Mouse (Mus musculus) lung, postnatal 4 days (tissue): ENCODE measurements around the gene Slc29a1.
A peak's percentile ranks its signal among the peaks of the same experiment; 100 is the strongest.

ENCODE experiments used
- DNase-seq, 2 experiments: peaks; one replicate each; pipeline ENCODE4 v3.0.0; 2021

The Slc29a1 gene

DNA sequence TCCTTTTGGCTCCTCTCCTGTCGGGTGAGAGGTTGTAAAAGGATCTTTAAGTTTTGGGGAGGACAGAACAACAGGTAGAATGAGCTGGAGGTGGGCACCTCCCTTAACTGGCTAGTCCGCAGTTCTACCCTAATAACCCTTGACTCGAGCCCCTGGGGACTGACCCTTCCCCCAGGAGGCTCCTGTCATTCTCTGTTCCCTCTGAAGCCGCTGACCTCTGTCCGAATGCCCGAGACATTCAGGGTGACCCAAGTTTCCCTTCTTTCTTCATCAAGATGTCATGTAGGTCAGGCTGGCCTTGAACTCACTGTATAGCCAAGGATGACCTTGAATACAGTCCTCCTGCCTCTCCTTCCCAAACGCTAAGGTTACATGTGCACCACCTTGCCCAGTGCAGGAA lies 11.0 kb downstream of the Slc29a1 start:
- no peak for DNase-seq

DNA sequence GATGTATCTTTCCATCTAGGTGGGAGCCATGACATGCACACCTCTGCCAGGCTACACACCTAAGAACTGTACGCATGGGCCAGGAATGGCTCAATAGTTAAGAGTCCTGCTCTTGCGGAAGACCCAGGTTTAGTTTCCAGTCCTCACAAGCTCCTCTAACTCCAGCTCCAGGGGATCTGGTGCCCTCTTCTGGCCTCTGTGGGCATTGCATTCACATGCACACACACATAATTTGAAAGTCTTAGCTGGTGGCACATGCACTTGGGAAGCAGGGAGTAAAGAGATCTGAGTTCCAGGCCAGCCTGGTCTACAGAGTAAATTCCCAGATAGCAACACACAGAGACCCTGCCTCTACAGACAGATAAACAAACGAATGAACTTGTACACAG lies 13.0 kb downstream of the Slc29a1 start:
- no peak for DNase-seq

DNA sequence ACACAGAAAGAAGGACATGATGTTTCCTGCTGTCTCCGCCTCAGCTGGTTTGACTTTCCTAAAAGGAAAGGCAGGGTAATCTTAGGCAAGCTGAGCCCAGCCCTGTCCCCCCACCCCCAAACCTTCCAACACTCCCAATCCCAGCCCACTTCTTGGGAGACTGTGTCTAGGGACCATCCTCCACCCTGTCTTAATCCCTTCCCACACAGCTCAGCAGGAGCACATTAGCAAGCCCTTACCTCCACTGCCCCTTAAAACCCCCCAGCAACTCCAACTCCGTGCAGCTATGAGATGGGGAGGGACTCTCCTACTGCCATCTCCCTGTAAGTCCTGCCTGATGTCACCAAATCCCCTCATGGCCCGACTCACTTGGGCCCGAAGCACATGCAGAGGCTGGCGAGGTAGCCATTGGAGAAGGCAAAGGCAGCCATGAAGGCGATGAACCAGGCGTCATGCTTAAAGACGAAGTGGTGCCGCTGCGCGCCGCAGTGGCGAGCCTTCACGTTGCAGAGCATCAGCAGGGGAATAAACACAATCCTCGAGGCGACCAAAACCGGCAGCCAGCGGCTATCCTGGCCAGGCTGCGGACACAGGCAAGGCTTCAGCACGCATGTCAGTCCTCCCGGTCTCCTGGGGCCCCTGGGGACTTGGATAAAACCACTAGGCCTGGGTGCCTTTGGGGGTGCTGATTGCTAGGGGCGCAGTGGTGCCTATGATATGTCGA lies 13.5 kb downstream of the Slc29a1 start:
- DNase-seq: no peak

DNA sequence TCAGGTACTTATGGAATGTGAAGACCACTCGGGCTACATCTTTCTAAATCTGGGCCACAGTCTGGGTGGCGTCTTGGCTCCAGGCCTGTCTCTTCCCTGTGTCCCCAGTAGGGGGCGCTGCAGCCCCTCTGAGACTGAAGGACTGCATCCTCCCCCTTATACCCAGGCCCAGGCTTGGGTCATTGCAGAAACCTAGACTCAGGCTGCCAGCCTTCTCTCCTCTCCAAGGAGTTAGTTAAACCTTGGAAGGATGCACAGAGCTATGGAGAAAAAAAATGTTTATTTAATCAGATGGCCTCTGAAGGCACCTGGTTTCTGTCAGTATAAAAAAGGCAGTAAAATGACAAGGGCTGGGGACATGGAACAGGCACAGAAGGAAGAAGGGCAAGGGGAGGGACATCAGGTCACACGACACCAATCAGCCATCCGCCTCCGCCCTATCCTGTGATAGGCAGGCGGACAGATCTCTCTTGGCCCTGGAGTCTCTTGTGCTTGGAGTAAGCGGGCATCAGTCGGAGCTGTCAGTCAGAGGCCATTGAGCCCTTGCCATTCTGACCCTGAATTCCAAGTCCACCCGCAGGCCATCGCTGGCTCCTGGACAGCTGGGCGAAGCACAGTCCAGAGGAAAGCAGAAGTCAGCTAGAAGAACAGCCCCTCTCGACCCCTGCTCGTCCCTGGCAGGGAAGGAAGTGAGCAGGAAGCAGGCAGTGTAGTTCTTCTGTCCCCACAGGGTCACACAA lies 14.3 kb downstream of the Slc29a1 start:
- peak; percentile 87 to 88 for DNase-seq

DNA sequence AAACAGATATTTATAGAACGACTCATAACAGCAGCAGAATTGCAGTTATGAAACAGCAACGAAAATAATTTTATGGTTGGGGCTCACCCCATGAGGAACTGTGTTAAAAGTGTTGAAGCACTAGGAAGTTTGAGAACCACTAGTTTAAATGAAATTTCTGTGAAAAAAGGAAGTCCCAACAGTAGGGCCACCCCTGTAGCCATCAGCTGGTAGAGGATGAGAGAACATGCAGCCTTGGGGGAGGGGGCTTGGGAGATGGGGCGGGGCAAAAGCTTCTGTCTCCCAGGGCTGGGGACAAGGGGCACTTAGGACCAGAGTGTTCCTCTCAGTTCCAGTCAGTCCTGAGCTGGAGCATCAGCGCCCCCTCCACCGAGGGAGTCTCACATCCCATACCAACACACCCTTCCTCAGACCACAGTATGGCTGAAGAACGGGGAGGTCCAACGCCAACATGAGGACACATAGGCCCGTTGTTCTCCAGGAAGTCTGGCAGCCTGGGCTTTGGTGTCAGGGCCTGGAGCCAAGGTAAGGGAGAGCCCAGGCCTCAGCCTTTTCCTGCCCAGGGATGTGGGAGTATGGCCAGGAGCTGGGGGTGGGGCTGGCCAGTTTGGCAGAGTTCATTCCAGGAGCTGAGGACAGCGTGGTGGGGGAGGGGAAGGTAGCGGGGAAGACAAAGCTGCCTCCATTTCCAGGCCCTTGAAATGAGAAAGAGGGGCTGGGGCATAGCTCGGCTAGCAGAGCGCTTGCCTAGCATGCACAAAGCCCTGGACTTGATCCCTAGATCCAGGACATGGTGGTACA lies 15.1 kb downstream of the Slc29a1 start:
- DNase-seq: peak; percentile 87 to 93

DNA sequence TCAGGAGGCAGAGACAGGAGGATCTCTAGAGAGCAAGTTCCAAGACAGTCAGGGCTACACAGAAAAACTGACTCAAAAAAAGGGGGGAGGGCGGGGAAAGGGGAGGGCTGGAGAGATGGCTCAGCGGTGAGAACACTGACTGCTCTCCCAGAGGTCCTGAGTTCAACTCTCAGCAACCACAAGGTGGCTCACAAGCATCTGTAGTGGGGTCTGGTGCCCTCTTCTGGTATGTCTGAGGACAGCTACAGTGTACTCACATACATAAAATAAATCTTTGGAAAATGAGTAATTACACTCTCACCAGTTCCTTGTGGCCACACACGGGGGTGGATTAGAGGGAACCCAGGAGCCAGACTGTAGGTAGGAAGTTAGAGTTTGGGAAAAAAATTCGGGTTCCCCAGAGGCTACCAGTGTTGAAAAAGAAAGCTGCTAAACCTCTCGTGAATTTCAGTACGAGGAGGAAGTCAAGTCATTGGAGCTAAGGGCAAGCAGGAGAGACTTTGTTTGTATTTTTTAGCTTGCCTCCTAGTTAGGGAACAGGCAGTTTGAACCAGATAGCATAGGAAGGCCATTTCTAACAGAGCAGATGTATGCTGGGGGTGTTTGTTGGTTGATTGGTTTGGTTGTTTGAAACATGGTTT lies 16.6 kb downstream of the Slc29a1 start:
- DNase-seq: peak in 1 of 2 experiments; percentile 30

DNA sequence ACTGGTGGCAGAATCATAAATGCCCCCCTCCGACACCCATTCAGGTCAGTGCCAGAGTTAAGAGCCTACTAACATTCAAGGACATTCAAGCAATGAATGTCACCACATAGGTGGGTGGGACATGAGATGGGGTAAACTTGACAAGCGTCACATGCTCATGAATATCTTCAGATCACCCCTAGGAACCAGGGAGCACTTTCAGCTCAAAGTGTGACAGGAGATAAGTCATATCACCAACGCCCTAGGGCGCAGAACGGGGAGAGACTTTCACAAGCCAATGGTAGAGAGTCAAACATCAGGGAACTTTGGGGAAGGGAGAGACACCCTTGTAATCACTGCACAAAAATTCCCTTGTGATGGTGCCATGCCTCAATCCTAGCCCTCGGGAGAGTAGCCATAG lies 17.2 kb downstream of the Slc29a1 start:
- no peak for DNase-seq

DNA sequence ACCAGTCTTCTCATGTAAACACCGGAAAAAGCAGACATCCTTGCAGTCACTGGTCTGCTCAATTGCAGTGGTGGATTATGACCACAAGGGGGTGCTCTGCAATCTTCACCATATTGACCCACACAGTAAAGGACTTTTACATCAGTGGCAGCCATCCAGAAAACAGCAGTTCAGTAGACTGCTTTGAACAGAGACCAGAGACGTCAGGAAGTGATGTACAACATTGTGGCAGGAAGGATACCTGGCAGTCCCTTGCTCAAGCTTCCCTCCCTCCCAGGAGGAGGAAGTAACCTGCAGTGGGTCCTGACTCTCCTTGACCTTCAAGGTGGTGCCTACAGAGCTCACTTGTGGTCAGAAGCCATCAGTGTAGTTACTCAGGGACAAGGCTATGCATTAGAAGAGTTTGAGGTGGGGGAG lies 17.8 kb downstream of the Slc29a1 start:
- DNase-seq: peak; percentile 74 to 86

DNA sequence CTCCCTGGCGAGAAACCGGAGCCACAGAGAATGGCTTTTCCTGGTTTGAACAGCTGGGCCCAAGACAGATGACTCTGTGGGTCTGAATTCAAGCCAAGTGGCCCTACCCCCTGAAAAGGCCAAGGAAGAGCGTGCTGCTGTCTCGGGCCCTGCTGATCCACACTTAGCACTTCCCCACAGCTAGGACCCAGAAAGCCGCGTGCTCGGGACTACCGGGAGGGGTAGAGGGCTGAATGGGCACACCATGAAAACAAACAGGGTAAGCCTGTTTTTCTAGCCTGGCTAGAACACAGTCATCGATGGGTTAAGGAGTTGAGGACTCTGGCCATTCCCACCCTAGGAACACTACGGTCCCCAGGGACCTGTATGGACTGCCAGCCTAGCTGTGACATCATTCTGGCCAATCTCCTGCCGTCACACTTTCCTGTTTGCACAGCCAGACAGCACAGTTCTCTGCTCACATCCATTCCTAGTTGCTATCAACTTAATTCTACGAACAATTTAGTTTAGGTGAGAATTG lies 18.4 kb downstream of the Slc29a1 start:
- DNase-seq: peak; percentile 64 to 76

DNA sequence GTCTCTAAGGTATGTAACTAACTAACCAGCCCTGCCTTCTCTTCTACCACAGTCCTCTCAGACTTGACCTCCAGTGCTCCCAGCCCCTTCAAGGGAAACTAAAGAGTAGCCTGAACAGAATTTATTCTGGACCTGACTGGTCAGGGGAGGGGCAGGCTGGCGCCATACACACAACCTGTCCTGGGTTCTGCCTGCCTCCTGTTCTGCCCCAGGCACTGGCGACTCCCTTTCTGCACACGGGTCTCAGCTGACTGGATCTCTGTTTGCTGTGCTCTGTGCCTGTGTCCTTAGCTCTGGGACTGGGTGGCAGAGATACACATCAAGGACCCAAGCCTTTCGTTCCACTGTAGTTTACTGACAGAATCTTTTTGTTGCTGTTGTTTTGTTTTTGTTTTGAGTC lies 19.9 kb downstream of the Slc29a1 start:
- DNase-seq: no peak

DNA sequence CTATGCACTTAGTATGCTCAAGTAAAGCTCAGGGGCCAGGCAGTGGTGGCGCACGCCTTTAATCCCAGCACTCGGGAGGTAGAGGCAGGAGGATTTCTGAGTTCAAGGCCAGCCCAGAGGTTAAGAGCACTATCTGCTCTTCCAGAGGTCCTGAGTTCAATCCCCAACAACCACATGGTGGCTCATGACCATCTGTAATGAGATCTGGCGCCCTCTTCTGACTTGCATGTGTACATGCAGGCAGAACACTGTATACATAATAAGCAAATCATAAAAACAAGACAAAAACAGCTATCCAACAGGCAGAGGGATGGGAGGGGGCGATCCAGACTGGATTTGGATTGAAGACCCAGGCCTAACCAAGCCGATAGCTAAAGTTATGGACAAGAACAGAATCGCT lies 20.6 kb downstream of the Slc29a1 start:
- DNase-seq: no peak

DNA sequence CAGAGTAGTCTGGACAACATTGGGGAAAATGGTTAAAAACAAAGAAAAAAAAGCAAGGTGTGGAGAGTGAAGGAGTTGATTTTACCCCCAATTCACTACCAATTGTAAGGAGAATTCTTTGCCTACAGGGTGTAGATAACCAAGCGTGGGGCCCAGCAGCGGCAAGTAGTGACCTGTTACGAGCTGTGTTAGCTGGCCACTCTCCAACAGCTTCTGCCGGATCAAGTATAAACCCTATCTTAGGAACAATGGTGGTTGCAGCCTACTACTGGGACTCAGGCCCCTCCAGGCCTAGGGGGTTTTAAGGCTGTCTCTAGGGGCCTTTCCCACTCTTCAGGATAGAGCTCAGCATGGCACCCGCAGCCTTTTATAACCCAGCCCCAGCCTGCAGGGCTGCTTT lies 21.2 kb downstream of the Slc29a1 start:
- DNase-seq: no peak

DNA sequence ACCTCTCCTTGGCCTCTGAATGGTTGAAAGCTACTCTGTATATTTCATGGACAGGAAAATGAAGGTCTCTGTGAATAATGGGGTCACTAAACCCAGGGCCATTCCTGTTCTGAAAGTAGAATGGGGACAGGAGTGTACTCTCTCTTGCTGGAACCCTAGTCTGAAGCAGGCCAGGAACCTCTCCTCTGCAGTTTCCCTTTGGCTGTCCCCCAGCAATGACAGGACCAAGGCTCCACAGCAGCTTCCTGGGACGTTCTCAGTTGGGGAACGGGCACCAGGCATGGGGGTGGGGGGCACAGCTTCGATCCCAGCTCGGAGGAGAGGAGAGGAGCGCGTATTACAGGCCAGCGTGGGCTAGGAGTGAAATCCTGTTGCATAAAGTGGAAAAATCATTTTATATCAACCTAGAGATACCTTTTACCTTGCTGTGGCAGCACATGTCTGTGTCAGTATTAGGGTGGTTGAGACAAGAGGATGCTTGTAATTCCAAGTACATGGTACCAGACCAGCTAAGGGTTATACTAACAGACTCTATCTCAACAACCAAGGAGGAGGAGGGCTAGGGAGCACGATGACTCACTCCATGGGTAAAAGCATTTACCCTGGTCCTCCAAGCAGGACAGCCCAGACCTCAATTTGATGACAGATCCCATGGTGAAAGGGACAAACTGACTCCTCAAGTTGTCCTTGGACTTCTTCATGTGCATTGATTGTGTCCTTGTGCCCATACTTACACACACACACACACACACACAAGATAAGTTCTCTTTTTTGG lies 24.1 kb downstream of the Slc29a1 start:
- DNase-seq: no peak

DNA sequence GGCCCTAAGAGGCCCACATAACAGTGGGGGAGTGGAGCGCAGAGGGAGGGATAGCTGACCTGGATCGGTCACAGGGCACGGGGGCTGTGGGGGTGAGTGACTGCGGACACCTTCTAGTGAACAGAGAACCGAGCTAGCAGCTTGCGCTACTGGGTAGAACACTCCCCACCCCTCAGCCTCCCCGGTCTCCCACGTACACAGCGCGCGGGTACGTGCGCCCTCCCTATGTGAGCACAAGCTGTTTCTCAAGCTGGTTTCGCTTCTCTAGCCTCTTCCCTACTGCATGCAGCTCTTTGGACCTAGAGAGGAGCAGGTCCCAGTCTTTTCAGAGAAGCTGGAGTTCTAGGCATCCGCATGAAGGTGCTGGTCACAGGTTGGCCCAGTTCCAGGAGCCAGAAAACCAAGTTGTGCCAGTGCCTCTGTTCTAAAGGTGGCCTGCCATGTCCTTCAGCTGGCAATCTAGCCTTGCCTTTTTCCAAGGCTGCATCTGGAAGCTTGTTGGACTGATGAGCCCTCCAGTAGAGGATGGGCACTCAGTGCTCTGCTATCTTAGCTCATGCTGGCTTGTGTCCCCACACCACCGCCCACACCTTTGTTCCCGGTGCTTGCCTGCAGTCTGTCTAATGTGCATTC lies 25.2 kb downstream of the Slc29a1 start:
- peak; percentile 72 to 78 for DNase-seq

DNA sequence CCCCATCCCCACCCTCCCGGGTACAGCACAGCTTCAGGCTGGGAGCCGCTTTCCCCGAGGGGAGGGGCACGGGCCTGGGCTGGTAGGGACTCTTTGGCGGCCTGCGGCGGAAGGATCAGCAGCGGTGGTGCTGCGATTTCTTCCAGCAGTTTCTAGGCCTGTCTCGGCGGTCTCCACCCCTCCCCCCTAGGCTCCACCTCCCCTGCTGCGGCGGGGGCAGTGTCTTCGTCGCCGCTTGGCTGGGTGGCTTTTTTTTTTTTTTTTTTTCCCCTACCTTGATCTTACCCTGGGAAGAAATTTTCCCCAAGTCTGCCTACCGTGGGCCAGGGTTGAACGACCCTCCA lies 25.7 kb downstream of the Slc29a1 start:
- DNase-seq: peak; percentile 97 to 98

DNA sequence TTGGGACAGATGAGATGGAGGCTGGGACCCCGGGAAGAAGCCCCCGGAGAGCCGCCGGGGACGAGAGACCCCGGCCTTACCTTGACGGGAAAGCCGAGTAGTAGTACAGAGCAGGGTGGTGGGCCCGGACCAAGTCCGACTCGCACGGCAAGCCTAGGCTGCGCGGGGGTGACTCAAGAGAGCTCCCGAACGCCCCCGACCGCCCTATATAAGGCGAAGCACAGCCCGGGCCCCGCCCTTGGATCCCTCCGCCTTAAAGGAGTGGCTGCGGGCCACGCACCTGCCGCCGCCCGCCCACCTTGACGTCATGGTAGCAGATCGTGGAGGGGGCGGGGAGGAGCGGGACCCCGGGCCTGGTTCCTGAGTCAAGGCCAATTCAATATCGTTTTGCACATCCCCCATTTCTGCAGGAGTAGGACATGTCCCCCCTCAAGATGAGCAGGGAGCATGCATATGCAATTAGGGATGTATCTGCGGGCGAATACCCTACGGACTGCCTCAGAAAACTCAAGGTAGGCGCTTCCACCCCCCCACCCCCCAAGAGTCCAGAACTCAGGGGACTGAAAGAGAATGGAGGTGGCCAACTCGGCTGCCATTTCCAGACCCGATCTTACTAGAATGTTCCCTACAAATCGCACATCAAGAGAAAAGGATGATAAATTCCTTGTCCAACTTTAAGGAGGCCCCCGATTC lies 26.2 kb downstream of the Slc29a1 start, which contains the start of gene Hsp90ab1:
Gene Hsp90ab1, minus strand, starts transcription at position 185 of the 693 bp plus-strand sequence.
- DNase-seq: peak; percentile 99

DNA sequence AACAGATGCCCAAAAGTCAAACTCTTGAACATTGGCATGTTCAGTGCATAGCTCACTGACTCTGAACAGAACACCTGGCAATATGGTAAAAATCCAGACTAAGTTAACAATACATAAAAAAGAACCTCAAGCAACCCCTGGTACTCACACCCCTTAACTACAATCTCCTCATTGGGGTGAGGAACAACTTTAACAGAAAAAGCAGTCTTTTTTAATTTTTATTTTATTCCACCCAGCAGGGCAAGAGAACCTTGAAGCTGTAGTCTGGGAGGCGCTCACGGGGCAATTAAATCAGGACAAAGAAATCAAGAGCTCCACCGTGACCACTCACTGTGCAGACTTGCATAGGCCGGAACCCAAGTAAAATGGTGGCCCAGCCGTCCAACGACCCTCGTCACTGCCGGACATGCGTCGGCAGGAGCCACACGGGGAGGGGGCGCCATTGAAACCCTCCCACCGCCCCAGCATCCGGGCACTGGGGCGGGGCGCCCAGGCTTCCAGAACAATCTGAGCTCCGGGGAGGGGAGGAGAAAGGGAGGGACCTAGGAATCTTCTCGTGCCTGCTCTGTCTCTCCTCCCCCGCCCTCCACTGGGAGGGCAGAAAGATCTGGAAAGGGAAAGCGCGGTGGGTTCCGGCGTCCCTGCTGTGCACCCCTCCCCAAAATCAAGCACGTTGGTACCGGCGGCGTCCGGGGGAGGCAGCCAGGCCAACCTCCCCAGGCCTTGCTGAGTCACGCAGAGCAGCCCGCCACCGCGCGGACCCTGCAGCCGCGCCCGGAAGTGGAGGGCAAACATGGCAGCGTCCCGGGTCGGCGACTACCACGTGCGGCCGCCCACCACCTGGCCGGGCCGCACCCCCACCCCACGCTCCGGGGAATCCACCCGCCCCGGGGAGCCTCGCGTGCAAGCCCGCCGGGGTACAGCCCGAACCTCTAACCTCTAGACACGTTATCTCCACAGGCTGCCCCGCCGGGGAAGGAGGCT lies 27.0 kb downstream of the Slc29a1 start:
- peak; percentile 89 to 94 for DNase-seq

DNA sequence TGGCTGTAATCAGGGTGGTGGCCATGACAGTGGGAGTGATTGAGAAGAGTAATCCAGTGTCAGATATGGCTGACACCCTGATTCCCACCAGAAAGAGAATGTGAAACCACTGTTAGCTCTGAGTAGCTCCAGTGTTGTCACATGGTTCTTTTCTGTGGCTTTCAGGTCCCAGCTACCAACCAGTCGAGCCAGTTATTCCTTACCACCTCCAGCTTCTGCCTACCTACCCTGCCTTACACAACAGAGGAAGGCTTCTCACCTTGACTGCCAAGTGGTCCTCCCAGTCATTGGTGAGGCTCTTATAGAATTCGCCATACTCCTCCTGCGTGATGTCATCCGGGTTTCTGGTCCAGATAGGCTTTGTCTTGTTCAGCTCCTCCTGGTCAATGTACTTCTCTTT lies 29.4 kb downstream of the Slc29a1 start:
- DNase-seq: no peak

DNA sequence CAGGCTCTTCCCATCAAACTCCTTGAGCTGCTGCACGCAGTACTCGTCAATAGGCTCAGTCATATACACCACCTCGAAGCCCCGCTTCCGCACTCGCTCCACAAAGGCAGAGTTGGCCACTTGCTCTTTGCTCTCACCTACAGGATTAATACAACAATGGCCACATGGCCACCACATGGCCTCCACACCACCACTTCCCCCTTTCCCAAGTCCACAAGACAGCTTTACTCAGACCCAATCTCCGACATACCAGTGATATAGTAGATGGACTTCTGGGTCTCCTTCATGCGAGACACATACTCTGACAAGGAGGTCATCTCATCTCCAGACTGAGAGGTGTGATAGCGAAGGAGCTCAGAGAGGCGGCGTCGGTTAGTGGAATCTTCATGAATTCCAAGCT lies 30.4 kb downstream of the Slc29a1 start:
- no peak for DNase-seq

DNA sequence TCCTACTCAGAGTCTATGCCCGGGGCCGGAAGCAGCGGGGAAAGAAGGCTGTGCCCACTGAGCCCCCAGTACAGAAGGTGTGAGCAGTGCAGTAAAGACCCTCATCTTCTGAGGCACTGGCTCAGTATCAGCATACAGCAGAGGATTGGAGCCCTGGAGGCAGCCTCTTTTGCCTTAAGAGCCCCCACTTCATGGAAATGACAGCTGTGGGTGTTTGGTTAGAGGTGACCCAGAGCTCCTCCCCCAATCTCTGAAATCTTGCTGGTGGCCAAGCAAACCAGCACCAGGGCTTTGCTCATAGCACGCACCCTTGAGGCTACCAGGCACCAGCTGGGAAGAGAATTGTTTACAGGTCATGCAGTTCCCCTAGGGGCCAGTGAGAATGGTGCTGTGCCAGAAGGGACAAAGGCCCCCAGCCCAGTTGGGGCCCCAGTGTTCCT lies 32.2 kb downstream of the Slc29a1 start:
- DNase-seq: no peak
